Mouse (Mus musculus) frontal cortex, adult 2 months (tissue): ENCODE data around the gene 0610009B22Rik. TPM values are rescaled to one million over a fixed set of nuclear protein-coding genes. Genes with fewer than 3 reads are reported as not detected.

Experiments
- DNase-seq, 2 experiments: peaks; one replicate each; pipeline ENCODE4 v3.0.0; 2022; ENCODE audit warnings: low spot score in 1 of 2; ENCODE audit errors: extremely low spot score in 1 of 2
- polyA plus RNA-seq: library from polyadenylated mRNA; depleted of rRNA; stranded (reverse); fragments of >200 nt; gene quantifications from 2 replicates; pipeline ENCODE4 v1.2.3, GENCODE M21; 2012; rRNA removed

0610009B22Rik gene
- polyA plus RNA-seq, 1 experiment = 39.6 TPM

- DNase-seq = no peak
These were observed 50.7 kb downstream of the 0610009B22Rik start for GRCm38 (mm10) chr11:51637971-51638414.

GRCm38 (mm10) chr11:51636323-51636684 lies 52.4 kb downstream of the 0610009B22Rik start:
- DNase-seq = peak in 1 of 2 experiments; percentile 70

GRCm38 (mm10) chr11:51635525-51636322 lies 53.0 kb downstream of the 0610009B22Rik start, which contains the start of gene Rmnd5b:
Rmnd5b (minus strand) TSS chr11:51635896.
- peak; percentile 91 to 96 for DNase-seq

Other genes starting within 250 kb of the 0610009B22Rik start
- gene Phykpl, start 104.1 kb downstream of the 0610009B22Rik start, polyA plus RNA-seq = 8.2 and 10.0 TPM in 2 replicates
- 127 and 135 TPM in 2 replicates for gene Hnrnpab, start 82.0 kb downstream of the 0610009B22Rik start, polyA plus RNA-seq
- 64.6 and 68.5 TPM in 2 replicates for gene Nhp2, start 69.1 kb downstream of the 0610009B22Rik start, polyA plus RNA-seq
- gene Rmnd5b, start 53.0 kb downstream of the 0610009B22Rik start, polyA plus RNA-seq = 60.9 and 67.2 TPM in 2 replicates
- gene N4bp3, start 38.0 kb downstream of the 0610009B22Rik start, polyA plus RNA-seq = 6.9 and 9.8 TPM in 2 replicates
- gene D930048N14Rik, start 37.9 kb downstream of the 0610009B22Rik start, polyA plus RNA-seq = 4.8 and 5.7 TPM in 2 replicates
- 9.4 and 10.9 TPM in 2 replicates for gene Sec24a, start 74.8 kb upstream of the 0610009B22Rik start, polyA plus RNA-seq
- 102 and 106 TPM in 2 replicates for gene Sar1b, start 74.8 kb upstream of the 0610009B22Rik start, polyA plus RNA-seq
- gene Jade2, start 168.8 kb upstream of the 0610009B22Rik start, polyA plus RNA-seq = 18.3 and 20.0 TPM in 2 replicates